Mouse (Mus musculus) stomach, postnatal 0 days (tissue): ENCODE measurements around the gene Snx8.

Source experiments
- CTCF ChIP-seq: IDR thresholded peaks from 2 replicates; pipeline ENCODE4 v1.5.1; 2016; ENCODE audit warnings: antibody characterized with exemption, low read depth, mild to moderate bottlenecking, moderate library complexity
- EP300 ChIP-seq: optimal IDR thresholded peaks from 2 replicates; pipeline ENCODE3; 2016; ENCODE audit warnings: antibody characterized with exemption

DNA sequence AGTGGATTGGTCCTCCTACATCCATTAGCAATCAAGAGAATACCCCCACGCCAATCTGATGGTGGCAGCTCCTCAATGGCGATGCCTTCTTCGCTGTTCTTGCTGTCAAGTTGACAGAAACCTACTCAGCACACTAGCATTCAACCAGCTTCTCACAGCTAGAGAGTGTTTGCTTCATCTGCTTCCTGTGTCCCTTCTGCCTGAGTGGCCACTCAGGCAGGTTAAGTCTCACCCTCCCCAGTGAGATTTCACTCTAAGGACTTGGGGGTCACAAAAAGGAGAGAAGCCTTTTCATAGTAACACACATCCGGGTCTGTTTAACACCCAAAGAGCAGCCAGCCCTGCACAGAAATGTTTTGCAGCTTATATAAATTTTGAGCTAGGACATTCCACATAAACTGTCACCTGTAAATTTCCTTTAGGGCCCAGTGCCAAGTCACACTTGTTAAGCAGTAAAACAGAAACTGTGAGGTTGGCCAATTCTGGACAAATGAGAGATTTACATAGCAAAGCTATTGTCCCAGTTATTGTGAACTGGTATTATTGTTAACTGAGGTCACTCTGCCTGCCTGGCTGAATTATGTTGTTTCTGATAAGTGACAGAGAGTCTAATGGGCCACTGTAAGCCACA is 13.7 kb upstream of the Snx8 start:
- TF ChIP-seq CTCF (no peak), EP300 (no peak)
